Mouse (Mus musculus) forelimb bud, embryonic 11.5 days (tissue): ENCODE results near the gene Glyat.

Experiments used
- DNase-seq: peaks from one replicate; pipeline ENCODE4 v3.0.0-alpha.2; 2012; ENCODE audit warnings: low read depth, low spot score

Gene Glyat

DNA sequence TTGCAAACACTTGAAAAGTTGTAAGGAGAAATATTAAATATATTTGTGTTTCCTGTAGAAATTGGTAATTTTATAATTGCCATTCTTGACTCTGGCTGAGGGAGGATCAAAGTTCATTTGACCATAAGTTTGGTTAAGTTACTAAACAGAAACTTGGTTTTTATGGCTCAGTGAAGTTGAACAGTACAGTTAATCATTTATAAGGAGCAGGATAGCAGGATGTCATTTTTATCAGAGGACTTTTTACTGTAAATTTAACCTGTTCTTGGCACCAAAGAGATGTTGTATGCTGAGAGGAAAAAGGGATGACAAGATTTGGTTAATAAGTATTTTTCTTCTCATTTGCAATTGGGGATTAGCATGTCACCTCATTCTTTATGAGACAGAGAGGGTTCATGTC, 51.5 kb downstream of the Glyat start:
- no peak for DNase-seq

DNA sequence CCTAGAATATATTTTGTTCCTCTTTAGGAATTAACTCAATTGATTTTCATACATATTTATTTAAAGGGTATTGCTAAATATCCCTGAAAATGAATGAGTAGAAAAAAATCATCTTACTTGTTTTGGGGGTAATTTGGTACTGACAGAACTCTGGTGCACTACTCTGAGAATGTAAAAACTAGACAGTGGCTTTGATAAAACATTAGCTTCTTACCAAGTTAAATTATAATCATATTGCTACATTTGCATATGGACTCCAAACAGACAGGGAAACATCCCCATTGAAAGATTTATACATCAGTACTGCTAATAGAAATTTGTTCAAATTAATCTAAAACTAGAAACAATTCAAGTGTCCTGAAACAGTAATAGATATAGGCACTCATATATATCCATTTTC, 52.1 kb downstream of the Glyat start:
- no peak for DNase-seq

DNA sequence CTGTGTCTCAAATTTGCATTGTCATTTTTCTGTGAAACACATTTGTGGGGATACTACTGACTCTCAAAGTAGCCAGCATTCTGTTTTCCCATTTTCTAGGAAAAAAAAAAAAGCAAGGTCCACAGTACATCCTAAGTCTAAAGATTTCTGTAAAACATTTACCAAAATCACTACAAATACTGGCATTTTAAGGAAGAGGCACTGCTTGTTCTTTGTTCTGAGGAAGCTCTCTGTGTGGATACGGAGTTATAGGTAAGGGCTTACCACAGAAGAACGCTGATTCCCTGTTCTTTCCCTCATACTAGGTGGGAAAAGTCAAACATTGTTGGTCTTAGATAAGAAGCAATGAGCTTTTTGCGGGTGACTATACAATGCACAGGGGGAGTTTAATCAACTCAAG, 62.5 kb downstream of the Glyat start, which contains the start of gene Keg1:
TSS of gene Keg1 (plus strand) at position 197 of the 400 bp plus-strand sequence.
- DNase-seq, result no peak

DNA sequence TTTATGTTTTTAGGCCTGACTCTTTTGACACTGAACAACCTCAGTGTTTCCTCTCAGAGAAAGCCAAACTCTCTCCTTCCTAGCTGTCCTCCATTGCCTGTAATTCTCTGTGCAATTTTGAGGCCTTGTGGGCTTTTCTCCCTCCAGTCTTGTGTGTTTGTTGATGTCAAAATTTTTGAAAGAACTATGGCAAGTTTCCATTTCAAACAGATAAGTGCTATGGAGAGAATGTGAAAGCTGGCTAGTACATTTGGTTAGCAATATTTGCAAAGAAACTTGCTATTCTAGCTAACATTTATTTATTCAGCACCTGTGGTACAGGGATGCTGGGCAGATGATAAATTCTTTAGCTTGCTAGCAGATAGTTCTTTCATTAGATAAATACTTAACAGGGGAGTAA, 63.1 kb downstream of the Glyat start:
- DNase-seq, result no peak
